Mouse (Mus musculus) mesoderm, embryonic 11.5 days (tissue): ENCODE results near the gene Serac1.

Experiments used
- DNase-seq: peaks from one replicate; pipeline ENCODE4 v3.0.0-alpha.2; 2012; ENCODE audit warnings: low read depth, low spot score

Serac1 gene

DNA sequence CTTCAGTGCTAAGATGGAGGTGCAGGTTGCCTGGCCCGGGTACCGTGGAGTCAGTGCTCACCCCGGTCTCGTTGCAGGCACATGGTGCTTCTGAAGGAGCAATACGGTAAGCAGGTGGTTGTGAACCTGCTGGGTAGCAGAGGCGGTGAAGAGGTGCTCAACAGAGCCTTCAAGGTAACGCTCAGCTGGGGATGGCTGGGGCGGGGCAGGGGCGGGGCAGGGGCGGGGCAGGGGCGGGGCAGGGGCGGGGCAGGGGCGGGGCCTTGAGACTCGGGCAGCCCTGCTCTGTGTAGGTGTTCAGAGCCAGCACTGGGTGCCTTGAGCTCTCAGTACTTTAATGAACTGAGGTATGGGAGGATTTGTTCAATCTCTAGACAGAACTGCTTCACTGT, 74.3 kb downstream of the Serac1 start:
- no peak for DNase-seq

DNA sequence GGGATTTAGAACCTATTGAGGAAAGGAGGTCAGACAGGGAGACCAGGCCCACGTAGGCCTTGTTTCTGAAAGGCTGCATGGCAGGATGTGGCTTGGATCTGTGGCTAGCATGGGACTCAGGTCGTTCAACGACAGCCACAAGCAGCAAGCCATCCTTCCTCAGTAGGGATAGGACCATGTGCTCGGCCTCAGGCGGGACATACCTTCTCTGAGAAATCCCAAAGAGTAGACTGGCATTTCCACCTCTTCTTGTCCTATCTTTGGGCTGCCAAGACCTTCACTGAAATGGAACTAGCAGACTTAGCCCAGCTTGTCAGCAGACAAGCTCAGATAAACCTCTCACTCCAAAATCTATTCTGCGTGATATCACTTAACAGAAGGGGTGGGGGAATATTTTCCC, 75.9 kb downstream of the Serac1 start:
- no peak for DNase-seq

DNA sequence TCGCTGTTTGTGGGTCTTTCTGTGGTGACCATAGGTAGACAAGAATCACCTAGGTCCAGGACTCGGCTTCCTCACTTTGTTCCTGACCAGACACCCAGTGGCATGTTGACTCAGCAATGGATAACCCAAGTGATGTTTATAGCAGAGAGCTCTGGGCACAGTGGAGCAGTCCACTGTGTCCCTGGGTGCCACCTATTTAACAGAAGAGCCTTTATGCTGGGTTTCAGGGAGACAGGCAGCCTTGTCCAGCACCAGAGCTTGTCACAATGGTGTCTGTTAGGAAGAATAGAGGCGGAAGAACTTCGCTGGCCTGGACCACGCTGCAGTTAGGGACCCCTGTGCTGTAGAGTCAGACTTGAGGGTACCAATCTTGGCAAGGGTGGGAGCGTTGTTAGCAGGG, 77.0 kb downstream of the Serac1 start:
- no peak for DNase-seq

DNA sequence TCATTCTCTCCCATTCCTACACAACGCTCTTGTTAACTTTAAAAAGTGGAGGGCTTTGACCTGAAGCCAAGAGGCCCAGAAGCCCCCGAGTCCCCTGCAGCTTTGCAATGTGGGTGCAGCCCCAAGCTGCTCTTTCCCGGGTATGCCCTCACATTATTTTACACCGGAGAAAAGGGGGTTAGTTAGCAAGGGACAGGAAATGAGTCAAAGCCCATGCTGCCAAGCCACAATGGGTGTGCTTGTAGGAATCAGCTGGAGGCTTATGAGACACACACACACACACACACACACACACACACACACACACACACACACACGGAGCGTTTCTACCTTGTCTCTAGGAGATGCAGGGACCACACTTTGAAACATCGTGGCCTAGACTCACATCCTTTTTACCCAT, 77.7 kb downstream of the Serac1 start:
- no peak for DNase-seq

DNA sequence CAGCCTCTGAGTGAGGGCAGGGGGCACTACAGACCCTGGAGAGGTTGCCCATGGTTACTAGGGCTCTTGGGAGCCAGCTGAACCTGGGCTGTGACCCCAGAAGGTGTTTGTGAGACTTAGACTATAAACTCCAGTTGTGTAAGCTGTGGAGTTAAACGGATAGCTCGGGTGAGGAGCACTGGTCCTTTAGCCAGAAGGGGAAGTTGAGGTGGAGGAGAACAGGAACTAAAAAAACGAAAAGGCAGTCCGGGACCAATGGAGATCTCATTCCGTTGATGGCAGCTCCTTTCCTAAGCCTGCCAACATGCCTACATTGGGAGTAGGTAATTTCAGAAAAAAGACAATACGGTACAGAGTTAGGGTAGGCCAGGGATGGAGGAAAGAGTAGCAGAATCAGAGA, 78.2 kb downstream of the Serac1 start:
- no peak for DNase-seq

DNA sequence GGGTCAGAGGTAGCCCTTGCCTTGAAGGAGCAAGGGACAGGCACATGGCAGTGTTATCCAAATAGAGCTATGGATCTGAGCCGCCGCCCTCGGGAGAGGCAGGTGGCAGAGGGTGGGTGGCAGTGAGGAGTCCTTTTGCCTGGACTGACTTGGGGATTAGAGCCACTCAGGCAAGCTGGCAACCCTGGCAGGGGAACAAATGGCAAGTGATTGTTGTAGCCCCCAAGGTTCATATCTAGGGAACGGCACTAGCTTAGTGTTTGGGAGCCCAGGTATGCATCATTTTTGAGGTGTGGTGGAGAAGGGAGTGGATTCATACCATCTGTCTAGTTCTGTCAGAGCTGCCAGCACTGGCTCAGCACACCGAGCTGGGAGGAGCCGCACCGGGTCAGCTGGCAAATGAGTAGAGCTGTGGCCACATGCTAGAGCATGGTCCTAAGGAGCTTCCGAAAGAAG, 78.6 kb downstream of the Serac1 start:
- no peak for DNase-seq

DNA sequence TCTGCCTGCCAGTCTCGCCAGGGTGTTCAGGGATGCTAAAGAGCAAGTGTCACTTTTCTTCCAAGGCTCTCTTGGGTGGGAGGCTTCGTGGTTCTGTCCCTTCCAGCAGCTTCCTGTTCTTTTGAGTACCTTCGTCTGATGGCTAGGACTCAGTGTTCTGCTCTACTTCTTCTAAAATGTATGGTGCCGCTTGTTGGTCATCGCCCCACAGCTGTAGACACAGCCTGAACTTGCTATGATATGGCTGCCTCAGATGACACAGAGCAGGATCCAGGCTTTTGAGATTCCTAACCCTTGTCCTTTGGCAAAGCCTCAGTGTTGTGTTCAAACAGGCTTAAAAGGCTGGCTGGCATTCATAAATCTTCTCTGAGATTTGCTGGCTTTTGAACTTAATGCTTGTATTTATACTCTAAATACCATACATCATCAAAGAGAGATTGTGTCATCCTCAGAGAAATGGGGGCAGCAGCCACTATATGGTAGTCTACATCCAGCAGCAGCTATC, 80.5 kb downstream of the Serac1 start:
- DNase-seq = no peak

DNA sequence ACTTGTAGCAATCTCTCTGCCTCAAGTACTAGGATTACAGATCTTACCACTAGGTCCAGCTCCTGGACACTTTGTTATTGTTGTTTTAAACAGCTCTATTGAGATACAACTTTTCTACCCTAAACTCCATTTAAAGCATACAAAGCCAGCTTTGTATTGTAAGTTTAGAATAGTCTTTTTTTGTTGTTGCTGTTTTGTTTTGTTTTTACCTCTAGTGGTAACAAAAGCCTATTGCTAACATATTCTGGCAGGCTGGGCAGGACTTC, 81.4 kb downstream of the Serac1 start:
- DNase-seq = no peak

DNA sequence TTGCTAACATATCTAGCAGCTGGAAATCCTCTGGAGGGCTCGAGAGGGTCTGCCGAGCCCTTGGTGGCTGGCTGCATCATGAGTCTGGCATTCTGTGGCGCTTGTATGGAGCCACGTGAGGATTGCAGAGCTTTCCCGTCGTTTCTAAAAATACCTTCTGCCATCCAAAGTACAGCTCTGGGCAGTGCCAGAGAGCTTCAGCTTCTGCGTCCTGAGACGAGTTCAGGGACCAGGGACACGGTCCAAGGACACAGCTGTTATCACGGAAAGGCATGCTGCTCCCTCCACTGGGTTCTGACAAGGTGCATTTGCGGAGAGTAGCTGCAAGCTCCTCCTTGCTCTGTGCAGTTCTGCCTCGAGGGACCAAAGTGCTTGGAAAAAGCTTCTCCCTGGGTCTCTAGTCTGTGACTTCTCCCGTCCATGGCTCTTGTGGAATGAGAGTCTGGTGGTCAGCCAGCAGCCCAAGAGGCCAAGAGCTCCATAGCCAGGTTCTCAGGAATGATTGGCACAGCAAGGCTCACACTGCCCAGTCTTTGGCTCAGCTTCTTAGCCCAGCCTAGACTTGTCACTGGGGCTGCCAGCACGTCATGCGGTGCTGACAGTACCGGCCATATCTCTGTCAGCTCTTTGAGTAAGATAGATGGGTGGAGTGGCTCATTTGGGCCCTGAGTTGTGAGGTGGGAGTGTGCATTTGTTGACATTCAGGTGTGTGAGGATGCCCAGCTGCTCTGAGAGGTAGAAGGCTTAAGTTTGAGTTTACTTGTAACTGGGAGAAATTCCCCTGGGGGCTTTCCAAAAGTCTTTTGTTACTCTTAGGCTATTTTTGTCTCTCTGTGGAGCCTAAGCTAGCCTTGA, 81.9 kb downstream of the Serac1 start:
- no peak for DNase-seq

DNA sequence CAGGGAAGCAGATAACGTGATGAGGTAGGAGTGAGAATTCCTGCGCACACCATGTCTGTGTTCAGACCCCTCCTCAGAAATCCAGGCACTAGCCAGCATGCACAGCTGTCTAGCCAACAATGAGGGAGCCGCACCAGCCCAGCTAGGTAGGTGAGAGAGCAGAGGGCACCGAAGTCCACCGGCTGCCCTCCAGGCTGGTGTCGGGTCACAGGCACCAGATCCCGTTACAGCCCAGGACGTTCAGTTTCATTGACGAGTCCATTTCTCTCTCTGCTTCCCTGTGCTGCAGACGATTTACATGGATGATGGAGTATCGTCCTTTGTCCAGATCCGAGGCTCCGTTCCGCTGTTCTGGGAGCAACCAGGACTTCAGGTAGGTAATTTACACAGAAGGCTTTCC, 83.0 kb downstream of the Serac1 start:
- no peak for DNase-seq

DNA sequence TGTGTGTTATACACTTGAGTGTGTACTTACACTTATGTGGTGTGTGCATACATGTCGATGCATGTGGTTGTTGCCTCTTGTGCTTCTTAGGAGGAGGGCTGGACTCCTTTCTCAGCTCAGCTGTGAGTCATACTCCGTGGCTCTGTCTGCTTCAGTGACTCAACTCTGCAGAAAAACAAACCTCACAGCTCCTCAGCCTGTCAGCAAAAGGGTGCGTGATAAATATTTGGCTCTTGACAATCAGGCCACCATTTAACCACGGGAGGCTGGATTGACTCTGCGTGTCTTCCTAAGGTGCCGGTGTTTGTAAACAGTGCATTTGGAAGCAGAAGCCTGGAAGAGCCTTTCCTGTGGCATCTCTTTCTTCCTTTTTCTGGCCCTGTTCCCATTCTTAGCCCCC, 84.9 kb downstream of the Serac1 start:
- DNase-seq = no peak

DNA sequence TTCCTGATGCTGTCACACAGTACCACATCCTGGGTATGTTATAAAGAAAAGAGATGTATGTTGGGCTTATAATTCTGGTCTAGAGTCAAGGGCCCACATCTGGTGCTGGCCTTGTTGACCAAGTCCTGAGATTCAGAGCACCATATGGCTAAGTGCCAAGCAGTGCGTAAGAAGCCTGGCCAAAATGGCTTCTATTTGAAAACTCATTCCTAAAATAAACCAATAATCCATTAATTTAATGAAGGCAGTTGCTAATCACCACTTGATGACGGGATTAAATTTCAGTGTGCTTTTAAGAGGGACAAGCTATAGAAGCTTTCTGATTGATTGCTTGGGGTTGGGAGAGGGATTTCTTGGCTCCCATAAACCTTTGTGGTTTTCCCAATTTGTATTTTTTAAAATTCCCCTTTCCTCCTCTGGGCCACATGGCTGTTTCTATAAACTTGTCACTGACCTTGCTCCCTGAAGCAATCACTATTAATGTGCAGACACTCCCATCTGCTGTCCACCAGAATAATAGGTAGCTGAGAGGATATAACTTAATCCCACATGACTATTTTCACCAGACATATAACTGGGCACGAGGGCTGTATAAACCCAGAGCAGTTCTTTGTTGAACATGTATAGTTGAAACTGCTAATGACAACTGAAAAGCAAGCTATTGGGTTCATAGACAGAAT, 85.8 kb downstream of the Serac1 start:
- no peak for DNase-seq

DNA sequence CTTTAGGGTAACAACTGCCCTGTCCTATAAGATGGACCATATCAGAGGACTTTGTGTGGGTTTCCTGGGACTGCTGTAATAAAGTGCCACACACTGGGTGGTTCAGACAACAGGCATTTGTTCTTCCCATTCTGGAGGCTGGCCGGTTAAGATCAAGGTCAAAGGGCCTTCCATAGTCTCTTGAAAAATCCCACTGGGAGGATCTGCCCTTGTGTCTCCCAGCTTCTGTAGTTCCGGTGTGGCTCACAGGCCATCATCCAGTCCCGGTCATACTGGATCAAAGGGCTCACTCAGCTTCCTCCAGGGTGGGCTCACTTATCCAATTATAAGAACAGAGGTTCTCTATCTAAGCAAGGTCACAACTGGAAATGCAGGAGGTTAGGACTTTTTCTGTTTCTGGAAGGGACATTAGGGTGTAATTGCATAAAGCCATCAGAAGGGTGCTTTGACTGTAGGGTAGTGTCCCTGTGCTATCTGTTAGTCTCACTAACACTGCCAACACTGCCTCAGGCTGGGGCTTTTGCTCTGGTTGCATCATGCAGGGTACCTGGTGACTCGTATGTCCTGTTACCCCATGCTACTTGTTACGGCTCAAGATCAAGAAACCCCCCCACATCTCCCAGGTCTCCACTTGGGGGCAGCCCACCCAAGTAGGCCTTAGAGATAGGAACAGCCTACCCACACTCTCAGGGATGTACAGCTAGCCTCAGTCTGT, 86.5 kb downstream of the Serac1 start:
- no peak for DNase-seq
